Mouse (Mus musculus) kidney, embryonic 15.5 days (tissue): ENCODE data around the gene Methig1. TPM values are rescaled to one million over a fixed set of nuclear protein-coding genes. Genes with fewer than 3 reads are reported as not detected.
"Not testable (repeated sequence)": the region's sequence is repeated elsewhere in the genome, so short reads cannot be mapped to it uniquely, and the experiment has no call there.

Experiments used
- ATAC-seq: fragments of 200-750 bp; cut with Nextera tagmentation; replicated peaks from 2 replicates; pipeline ENCODE4 v1.8.0; 2017; ENCODE audit warnings: moderate TSS enrichment; ENCODE audit not compliant: low FRiP score
- H3K27ac ChIP-seq: fragments of 300-500 bp; sonication (generic); 2 replicates; pipeline ENCODE4 v1.5.1; 2015; ENCODE audit warnings: mild to moderate bottlenecking, inconsistent platforms
- H3K27me3 ChIP-seq: fragments of 300-500 bp; sonication (generic); 2 replicates; pipeline ENCODE4 v1.6.1; 2015; ENCODE audit warnings: inconsistent platforms
- H3K36me3 ChIP-seq: fragments of 300-500 bp; sonication (generic); 2 replicates; pipeline ENCODE4 v1.6.1; 2015; ENCODE audit warnings: inconsistent platforms
- H3K4me1 ChIP-seq: fragments of 300-500 bp; sonication (generic); 2 replicates; pipeline ENCODE4 v1.6.1; 2015; ENCODE audit warnings: inconsistent platforms
- H3K4me2 ChIP-seq: fragments of 300-500 bp; sonication (generic); 2 replicates; pipeline ENCODE4 v1.6.1; 2015; ENCODE audit warnings: moderate library complexity, mild to moderate bottlenecking, inconsistent platforms
- H3K4me3 ChIP-seq: fragments of 300-500 bp; sonication (generic); replicated peaks from 2 replicates; pipeline ENCODE4 v1.5.1; 2015; ENCODE audit warnings: mild to moderate bottlenecking, inconsistent platforms
- H3K9ac ChIP-seq: fragments of 300-500 bp; sonication (generic); 2 replicates; pipeline ENCODE4 v1.6.1; 2015; ENCODE audit warnings: mild to moderate bottlenecking, inconsistent platforms
- H3K9me3 ChIP-seq: fragments of 300-500 bp; sonication (generic); replicated peaks from 2 replicates; pipeline ENCODE4 v1.6.1; 2016; ENCODE audit warnings: inconsistent platforms
- WGBS: fragments of 180-500 bp; shearing (Covaris S2); methylation state at CpG from one replicate; pipeline ENCODE4 v1.1.7; 2015; ENCODE audit warnings: mixed read lengths; 5-methylcytosine and 5-hydroxymethylcytosine counted together
- polyA plus RNA-seq: library from polyadenylated mRNA; unstranded; fragments of >200 nt; fragmentation: Nextera tagmentation; extraction: Ambion mirVana; gene quantifications from 2 replicates; pipeline ENCODE4 v1.2.1, GENCODE M21; 2015

The Methig1 gene
- polyA plus RNA-seq: 0.94 and 1.5 TPM in 2 replicates

DNA sequence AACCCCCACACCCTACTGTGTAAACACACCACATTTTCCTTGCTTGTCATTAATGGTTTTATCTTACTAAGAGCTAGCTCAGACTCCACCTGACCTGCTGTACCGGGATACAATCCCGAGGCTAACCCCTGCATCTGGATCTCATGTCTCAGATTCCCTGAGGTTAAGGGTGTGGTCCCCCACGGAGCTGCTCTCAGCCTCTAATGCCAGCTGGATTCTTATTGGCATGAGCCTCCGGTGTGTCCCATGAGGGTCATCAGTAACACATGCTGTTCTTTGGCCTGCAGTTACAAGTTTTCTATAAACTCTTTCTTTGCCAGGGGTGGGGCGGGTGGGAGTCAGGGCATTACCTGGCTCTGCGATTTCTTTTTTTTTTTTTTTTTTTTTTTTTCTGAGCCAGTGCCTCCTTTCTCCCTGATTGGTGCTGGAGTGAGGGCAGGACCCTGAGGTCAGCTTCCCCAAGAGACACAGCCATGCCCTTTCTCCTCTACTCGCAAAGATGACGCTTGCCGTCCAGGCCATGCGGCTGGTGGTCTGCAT, at the start of gene Methig1, which contains the start of gene Mettl7a2:
Gene Methig1 (plus strand): TSS at position 439 of the 540 bp plus-strand sequence.
Gene Mettl7a2 (plus strand): TSS at position 490 of the 540 bp plus-strand sequence.
- Histone ChIP-seq H3K27me3 (no peaks in the 10 kb centered on the region), H3K27ac (no peak within 1 kb of the TSS), H3K4me2 (no peak within 1 kb of the TSS), H3K36me3 (no peaks in the 10 kb centered on the region), H3K9ac (no peak within 1 kb of the TSS), H3K9me3 (no peaks in the 10 kb centered on the region), H3K4me3 (no peak within 1 kb of the TSS), H3K4me1 (0 out of 2 replicates have a peak, but pooled peaks cover 9% of the 10 kb centered on the region)
- 83% methylated on average over 10 of the region's 10 CpGs for WGBS
- ATAC-seq: no peak

DNA sequence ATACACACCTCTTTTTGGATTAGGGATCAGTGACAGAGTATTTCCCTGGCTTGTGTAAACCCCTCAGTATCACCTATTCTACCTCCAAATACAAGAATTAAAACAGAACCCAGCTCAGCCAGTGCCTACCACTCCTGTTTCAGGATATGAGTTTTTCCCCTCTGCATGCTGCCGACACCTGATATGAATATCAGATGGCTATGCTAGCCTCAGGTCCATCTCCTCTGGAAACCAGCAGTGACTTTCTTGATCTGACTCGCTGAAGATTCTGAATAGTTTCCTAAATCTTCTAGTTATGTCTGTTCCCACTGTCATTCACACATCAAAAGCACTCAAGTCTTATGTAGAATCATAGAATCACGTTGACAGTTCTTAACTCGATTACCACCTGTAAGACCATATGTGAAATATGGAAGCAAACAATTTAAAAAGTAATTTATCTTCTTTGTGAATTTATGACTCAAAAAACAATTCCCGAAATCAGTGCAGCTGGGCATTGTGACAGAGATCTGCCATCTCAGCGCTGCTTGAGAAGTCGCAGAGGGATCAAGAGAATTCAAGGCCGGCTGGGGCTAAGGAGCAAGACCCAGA, 49.4 kb upstream of the Methig1 start:
- Histone ChIP-seq H3K9me3 (no peaks in the 10 kb centered on the region), H3K4me2 (peak overlapping the region; percentile 83), H3K4me3 (peak overlapping the region; percentile 57), H3K27me3 (no peaks in the 10 kb centered on the region), H3K4me1 (peaks cover 14% of the 10 kb centered on the region), H3K9ac (no peak overlapping the region), H3K36me3 (no peaks in the 10 kb centered on the region), H3K27ac (peak overlapping the region; percentile 87)
- ATAC-seq: no peak
- 38% methylated on average over 8 of the region's 8 CpGs for WGBS

DNA sequence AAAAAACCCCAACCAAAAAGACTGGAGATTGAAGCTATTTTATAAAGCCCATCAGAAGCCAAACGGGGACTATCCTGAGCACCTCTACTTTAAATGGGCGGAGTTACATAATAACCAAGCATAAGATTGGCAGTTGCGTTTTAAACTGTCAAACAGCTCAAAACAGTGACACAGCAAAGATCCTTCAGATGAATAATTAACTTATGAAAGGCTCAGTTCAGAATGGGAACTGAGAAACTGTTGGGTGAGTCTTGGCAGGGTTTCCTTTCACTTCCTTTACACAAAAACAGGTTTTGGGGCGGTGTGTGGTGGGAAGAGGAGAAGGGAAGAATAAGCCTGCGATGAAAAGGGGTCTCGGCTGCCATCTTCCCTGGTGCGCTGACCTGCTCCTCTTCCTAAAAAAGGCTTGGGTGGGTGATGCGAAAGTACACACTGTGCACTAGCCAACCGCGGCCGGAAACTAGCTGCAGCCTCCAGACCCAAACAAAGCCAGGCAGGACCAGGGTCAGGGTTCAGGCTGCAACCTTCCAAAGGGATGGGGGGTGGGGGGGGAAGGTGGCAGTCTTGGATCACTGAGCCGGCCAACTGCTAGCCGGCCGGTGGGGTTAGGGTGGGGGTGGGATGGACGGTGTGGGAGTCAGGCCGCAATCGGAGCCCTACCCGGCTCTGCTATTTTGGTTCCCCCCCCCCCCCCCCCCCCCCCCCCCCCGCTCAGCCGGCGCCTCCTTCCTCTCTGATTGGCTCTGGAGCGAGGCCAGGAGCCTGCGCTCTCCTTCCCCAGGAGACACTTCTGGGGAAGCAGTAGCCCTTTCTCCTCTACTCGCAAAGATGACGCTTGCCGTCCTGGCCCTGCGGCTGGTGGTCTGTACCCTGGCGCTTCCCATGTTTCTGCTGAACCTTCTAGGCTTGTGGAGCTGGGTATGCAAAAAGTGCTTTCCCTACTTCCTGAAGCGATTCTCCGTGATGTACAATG, 48.6 kb upstream of the Methig1 start, which contains the start of gene Mettl7a1:
Gene Mettl7a1 (plus strand): TSS at position 122 of the 973 bp plus-strand sequence.
- Histone ChIP-seq H3K9me3 (no peaks in the 10 kb centered on the region), H3K9ac (peak within 1 kb of the TSS; percentile 55), H3K4me1 (peaks cover 14% of the 10 kb centered on the region), H3K4me2 (peak within 1 kb of the TSS; percentile 83), H3K27me3 (no peaks in the 10 kb centered on the region), H3K36me3 (no peaks in the 10 kb centered on the region), H3K27ac (peak within 1 kb of the TSS; percentile 87), H3K4me3 (peak within 1 kb of the TSS; percentile 57)
- peak; percentile 82 for ATAC-seq
- 4% methylated on average over 19 of the region's 30 CpGs for WGBS

GRCm38 (mm10) chr15:100306201-100306600, 46.7 kb upstream of the Methig1 start:
- peaks cover 14% of the 10 kb centered on the region for H3K4me1 ChIP-seq
- no peaks in the 10 kb centered on the region for H3K9me3 ChIP-seq
- H3K4me2 ChIP-seq: peak overlapping the region; percentile 83
- no peak overlapping the region for H3K9ac ChIP-seq
- no peak for ATAC-seq
- WGBS: 70% methylated on average over 2 of the region's 2 CpGs
- H3K4me3 ChIP-seq: 0 out of 2 replicates have a peak overlapping the region, but pooled peaks have one; percentile 57
- no peak overlapping the region for H3K27ac ChIP-seq
- no peaks in the 10 kb centered on the region for H3K36me3 ChIP-seq
- H3K27me3 ChIP-seq: no peaks in the 10 kb centered on the region

GRCm38 (mm10) chr15:100307438-100308096, 45.4 kb upstream of the Methig1 start:
- peaks cover 16% of the 10 kb centered on the region for H3K4me1 ChIP-seq
- H3K27me3 ChIP-seq, H3K36me3 ChIP-seq, H3K9me3 ChIP-seq, H3K4me3 ChIP-seq, H3K27ac ChIP-seq, H3K4me2 ChIP-seq, ATAC-seq, H3K9ac ChIP-seq: not testable (repeated sequence)
- 31% methylated on average over 11 of the region's 11 CpGs for WGBS

- 76% methylated on average over 2 of the region's 2 CpGs for WGBS
- H3K27me3 ChIP-seq: no peaks in the 10 kb centered on the region
- H3K36me3 ChIP-seq: peaks cover 7% of the 10 kb centered on the region; the same call in 1 of the 2 replicates
- ATAC-seq: no peak
- H3K9me3 ChIP-seq: no peaks in the 10 kb centered on the region
- 0 out of 2 replicates have a peak, but pooled peaks cover 3% of the 10 kb centered on the region for H3K4me1 ChIP-seq
- H3K4me3 ChIP-seq: no peak overlapping the region
- H3K27ac ChIP-seq: no peak overlapping the region
- H3K4me2 ChIP-seq: no peak overlapping the region
- no peak overlapping the region for H3K9ac ChIP-seq
Measured at GRCm38 (mm10) chr15:100312346-100312745, 40.6 kb upstream of the Methig1 start.

DNA sequence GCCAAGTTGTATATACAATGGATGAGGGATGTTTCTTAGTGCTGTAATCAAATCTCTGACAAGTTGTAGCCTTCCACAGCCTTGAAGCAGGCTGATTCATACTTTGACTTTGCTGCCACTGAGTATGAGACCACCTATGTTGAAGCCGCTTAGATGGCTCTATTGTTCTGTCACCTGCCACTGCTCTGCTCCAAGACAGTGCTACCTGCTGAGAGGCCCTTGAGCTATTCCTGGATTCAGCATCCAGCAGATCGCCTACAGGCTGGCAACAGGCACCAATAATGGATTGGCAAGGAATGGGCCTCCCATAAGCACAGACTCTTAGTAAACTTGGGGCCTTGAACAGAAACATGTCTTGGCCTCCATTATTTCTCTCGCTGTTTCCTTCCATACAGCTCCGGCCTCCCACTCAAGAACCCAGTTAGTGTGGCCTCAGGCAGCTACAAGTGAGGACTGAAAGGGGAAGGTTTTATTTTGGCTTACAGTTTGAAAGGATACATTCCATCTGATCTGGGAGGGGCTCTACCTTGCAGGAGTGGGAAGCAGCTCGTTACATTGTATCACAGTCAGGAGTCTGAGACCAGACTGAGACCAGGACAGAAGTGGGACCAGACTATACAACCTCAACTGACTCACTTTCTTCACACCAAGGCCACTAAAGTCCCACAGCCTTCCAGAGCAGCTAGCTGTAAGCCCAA, 38.4 kb upstream of the Methig1 start:
- Histone ChIP-seq H3K36me3 (peaks cover 7% of the 10 kb centered on the region; the same call in 1 of the 2 replicates), H3K9ac (no peak overlapping the region), H3K27ac (no peak overlapping the region), H3K27me3 (no peaks in the 10 kb centered on the region), H3K4me2 (no peak overlapping the region), H3K4me3 (no peak overlapping the region), H3K4me1 (0 out of 2 replicates have a peak, but pooled peaks cover 3% of the 10 kb centered on the region), H3K9me3 (no peaks in the 10 kb centered on the region)
- ATAC-seq: no peak
- WGBS: 94% methylated on average over 5 of the region's 5 CpGs

DNA sequence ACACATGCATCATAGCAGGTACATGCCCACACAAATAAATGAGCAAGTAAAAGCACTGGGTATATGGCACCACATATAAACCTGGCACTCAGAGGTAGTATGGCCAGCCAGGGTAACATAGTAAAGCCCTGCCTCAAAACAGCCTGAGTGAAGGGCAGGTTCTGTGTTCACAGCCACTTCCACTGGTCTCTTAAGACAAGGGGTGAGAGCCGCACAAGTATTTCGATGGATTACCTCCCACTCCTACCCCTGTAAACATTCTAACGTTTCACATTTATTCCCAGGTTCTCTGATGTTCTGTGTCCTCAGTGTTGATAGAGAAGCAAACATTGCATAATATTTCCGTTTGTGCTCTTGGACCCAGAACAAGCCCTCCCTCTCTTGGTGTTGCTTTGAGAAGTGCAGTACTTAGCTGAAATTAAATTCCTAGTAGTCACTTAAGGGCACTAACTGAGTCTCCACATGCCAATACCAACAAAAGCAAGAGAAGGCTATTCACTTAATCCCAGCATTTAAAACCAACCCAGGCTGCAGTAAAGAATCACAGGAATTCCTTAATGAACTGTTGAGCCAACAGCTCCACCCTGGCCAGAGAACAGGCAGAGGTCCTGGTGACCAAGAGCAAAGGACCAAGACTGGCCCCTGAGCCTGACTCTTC, 34.8 kb upstream of the Methig1 start:
- H3K27me3 ChIP-seq, H3K4me1 ChIP-seq, H3K4me2 ChIP-seq, H3K4me3 ChIP-seq, ATAC-seq, H3K36me3 ChIP-seq, H3K9ac ChIP-seq, H3K9me3 ChIP-seq, H3K27ac ChIP-seq: not testable (repeated sequence)
- 62% methylated on average over 4 of the region's 4 CpGs for WGBS

DNA sequence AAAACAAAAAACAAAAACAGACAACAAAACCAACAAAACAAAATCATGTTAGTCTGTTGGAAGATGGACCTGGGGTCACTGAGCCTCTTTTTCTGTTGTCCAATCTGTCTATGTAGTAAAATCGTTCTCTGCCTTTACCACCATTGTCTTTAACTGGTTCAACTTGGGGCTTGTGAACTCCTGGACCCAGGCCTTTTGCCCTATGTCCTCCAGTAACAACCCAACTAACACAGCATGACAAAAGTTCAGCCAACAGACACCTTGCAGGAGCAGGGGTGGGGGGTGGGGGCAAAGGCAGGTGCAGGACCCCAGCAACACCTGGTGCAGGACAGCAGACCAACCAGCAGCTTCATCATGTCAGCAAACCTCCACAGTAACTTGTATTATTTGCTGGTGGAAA, 33.1 kb upstream of the Methig1 start:
- H3K4me1 ChIP-seq: peaks cover 4% of the 10 kb centered on the region; the same call in 1 of the 2 replicates
- no peaks in the 10 kb centered on the region for H3K27me3 ChIP-seq
- no peak overlapping the region for H3K4me2 ChIP-seq
- H3K27ac ChIP-seq: no peak overlapping the region
- 73% methylated on average over 1 of the region's 1 CpGs for WGBS
- H3K9me3 ChIP-seq: no peaks in the 10 kb centered on the region
- H3K9ac ChIP-seq: no peak overlapping the region
- H3K36me3 ChIP-seq: peaks cover under 1% of the 10 kb centered on the region; the same call in 1 of the 2 replicates
- no peak for ATAC-seq
- H3K4me3 ChIP-seq: no peak overlapping the region

DNA sequence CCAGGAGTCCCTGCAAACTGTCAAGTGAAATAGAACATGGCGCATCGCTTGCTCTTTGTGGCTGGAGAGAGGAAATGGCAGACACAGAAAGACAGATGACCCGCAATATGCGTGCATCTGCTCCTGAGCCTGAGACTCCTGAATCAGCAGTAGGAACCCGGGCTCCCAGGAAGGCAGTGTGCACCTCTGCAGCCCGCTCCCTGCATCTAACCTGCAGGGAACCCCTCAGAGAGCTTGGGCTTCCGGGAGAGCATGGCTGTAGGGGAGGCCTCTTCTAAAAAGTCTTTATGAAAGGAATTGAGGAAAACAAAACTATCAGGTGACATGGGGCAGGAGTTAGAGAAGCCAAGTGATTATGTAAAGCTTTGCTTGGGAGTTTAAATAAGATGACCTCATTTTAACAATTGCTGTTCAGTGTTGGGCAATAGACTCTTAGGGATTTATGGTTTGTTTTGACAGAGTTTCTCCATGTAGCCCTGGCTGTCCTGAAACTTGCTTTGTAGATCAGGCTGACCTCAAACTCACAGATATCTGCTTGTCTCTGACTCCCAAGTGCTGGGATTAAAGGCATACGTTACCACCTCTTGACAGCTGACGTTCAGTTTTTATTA, 32.5 kb upstream of the Methig1 start:
- no peak for ATAC-seq
- no peaks in the 10 kb centered on the region for H3K36me3 ChIP-seq
- no peaks in the 10 kb centered on the region for H3K27me3 ChIP-seq
- H3K4me1 ChIP-seq: peaks cover 4% of the 10 kb centered on the region; the same call in 1 of the 2 replicates
- H3K4me3 ChIP-seq: no peak overlapping the region
- H3K9ac ChIP-seq: no peak overlapping the region
- no peak overlapping the region for H3K4me2 ChIP-seq
- 62% methylated on average over 9 of the region's 9 CpGs for WGBS
- H3K9me3 ChIP-seq: no peaks in the 10 kb centered on the region
- no peak overlapping the region for H3K27ac ChIP-seq
